Mouse (Mus musculus) bone marrow macrophage, adult 2 months (primary cell): ENCODE results near the gene Raver2.

Experiments
- CTCF ChIP-seq: IDR thresholded peaks from 2 replicates; pipeline ENCODE4 v1.5.1; 2012; ENCODE audit warnings: low read depth, mild to moderate bottlenecking, low read length, moderate library complexity
- POLR2A ChIP-seq: IDR thresholded peaks from 2 replicates; pipeline ENCODE4 v1.6.1; 2012; ENCODE audit warnings: mild to moderate bottlenecking, low read depth, low read length, borderline replicate concordance

DNA sequence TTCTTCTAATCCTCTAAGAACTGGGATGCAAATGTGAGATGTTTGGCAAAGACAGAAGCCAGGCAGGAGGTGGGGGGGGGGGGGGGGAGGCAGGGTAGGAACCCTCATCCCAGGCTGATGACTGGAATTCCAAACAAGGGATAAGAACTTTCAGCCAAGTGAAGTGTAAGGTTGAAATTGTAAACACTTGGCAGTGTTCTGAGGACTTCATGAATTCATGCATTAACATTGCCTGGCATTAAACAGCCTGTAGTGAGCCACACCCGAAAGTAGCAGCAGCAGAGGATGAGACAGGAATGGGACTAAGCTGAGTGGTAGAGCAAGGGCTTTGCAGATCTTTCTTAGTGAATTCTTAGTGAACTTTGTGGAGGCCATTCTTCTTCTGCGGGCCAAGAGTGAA lies 41.8 kb upstream of the Raver2 start:
- TF ChIP-seq CTCF (no peak), POLR2A (no peak)
